Mouse (Mus musculus): ENCODE data around the gene Wdr4. TPM values are rescaled to one million over a fixed set of nuclear protein-coding genes. Genes with fewer than 3 reads are reported as not detected.

The Wdr4 gene
- total RNA-seq, 1 experiment from 2014 or later, result 22.2 TPM

DNA sequence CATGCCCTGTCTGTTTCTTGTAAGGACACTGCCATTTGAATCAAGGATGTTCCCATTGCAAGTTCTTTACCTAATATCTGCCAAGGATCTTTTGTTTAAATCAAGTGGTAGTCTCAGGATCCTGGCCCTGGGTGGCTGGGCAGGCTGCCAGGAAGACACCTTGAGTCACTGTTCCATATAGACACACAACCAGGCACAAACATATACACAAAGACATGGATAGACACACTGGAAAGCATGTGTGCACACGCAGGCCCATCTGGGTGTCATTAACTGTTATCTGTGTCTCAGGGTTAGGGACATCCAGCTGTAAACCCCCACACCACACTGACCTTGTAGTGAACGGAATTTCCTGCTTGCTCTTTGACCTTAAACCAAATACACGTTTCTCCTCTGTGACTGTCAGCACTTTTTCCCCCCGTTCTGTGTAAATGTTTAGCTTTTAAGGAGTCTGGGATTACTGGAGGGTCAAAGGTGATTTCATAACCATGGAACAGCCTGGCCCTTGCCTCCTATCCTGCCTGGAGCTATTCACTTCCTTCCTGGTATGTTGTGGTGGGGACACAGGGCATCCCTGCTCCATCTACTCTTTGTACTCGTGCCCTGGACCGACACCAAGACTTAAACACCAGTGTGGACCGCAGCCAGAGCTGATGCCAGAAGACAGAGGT lies 74.6 kb downstream of the Wdr4 start:
- no peak for DNase-seq

Small RNAs within 50 kb of the gene (microRNA-seq; reads per million reads assigned to microRNA genes)
- 0 to 0.38 reads per million in 2 experiments for gene Gm24970

Other genes starting within 250 kb of the Wdr4 start
- gene Rsph1, start 242.6 kb downstream of the Wdr4 start, total RNA-seq (2021), result 6.4 and 6.7 TPM in 2 replicates
- gene Slc37a1, start 233.2 kb downstream of the Wdr4 start, total RNA-seq (2021), result 6.7 and 13.3 TPM in 2 replicates
- 5.2 and 8.5 TPM in 2 replicates for gene Pde9a, start 133.8 kb downstream of the Wdr4 start, total RNA-seq (2021)
- 547 and 568 TPM in 2 replicates for gene Ndufv3, start 135 bp upstream of the Wdr4 start, total RNA-seq (2021)
- gene Pknox1, start 44.8 kb upstream of the Wdr4 start, total RNA-seq (2021), result 21.4 and 22.1 TPM in 2 replicates
- gene Cbs, start 117.3 kb upstream of the Wdr4 start, total RNA-seq (2021), result 5.6 and 49.1 TPM in 2 replicates
- gene U2af1, start 138.9 kb upstream of the Wdr4 start, total RNA-seq (2021), result 144 and 165 TPM in 2 replicates
- not detected in 2 replicates for gene Cryaa, start 157.8 kb upstream of the Wdr4 start, total RNA-seq (2021)

Data from adrenal gland, postnatal 14 days (tissue).